Mouse (Mus musculus) megakaryocyte, embryonic 14.5 days (primary cell): ENCODE measurements around the gene Ank3.

ENCODE experiments used
- FLI1 ChIP-seq: IDR thresholded peaks from 2 replicates; pipeline ENCODE4 v1.6.1; 2012; ENCODE audit warnings: low read length, inconsistent platforms, mixed read lengths
- GATA1 ChIP-seq: IDR thresholded peaks from 3 replicates; pipeline ENCODE4 v1.6.1; 2012; ENCODE audit warnings: mixed read lengths, low read length, inconsistent platforms, borderline replicate concordance

GRCm38 (mm10) chr10:69888399-69888798, 489.8 kb downstream of the Ank3 start:
- TF ChIP-seq GATA1 (no peak), FLI1 (no peak)
